Mouse (Mus musculus): ENCODE results near the gene Agbl5.

GRCm38 (mm10) chr5:30916841-30917240 lies 28.3 kb downstream of the Agbl5 start:
- no peak for TF ChIP-seq CTCF (IDR thresholded peaks at IDR 0.05; ENCODE audit: insufficient read depth, low read length)
- TF ChIP-seq POLR2A (IDR thresholded peaks at IDR 0.05; ENCODE audit: borderline replicate concordance, extremely low read depth, low read depth, low read length), result no peak
